Mouse (Mus musculus): Measurements from ENCODE around the gene Olfr71. TPM values are rescaled to one million over a fixed set of nuclear protein-coding genes. Genes with fewer than 3 reads are reported as not detected.

Gene Olfr71
- polyA plus RNA-seq, 1 experiment from 2014 or later, result not detected

- H3K9me3 ChIP-seq (ENCODE audit: control insufficient read depth, low read length), result no peaks in the 10 kb centered on the region
- peaks cover 5% of the 10 kb centered on the region for H3K4me1 ChIP-seq (replicated peaks; ENCODE audit: control insufficient read depth, insufficient read depth, low read length)
- peak within 1 kb of the TSS; percentile 91 for H3K4me2 ChIP-seq
- peak within 1 kb of the TSS; percentile 77 for H3K27ac ChIP-seq (ENCODE audit: low read depth, low read length)
- H3K27me3 ChIP-seq (replicated peaks; ENCODE audit: control insufficient read depth, insufficient read depth, low read length), result peaks cover 3% of the 10 kb centered on the region; the same call in 1 of the 2 replicates
- H3K9ac ChIP-seq (ENCODE audit: low read depth, low read length), result peak within 1 kb of the TSS; percentile 96
- peak within 1 kb of the TSS; percentile 90 for H3K4me3 ChIP-seq (ENCODE audit: low read depth, low read length)
- 2% methylated on average over 34 of the region's 34 CpGs for WGBS
- DNase-seq (ENCODE audit: low spot score), result peak; percentile 91
- H3K36me3 ChIP-seq (ENCODE audit: control insufficient read depth, insufficient read depth, low read length), result no peaks in the 10 kb centered on the region
- peak; percentile 94 for ATAC-seq (replicated peaks; ENCODE audit: low FRiP score)
These were observed 53.5 kb downstream of the Olfr71 start, which contains the start of gene Hint2 for GRCm38 (mm10) chr4:43656339-43657109. Gene Hint2 (minus strand): TSS chr4:43656466.

GRCm38 (mm10) chr4:43655656-43656338, 54.3 kb downstream of the Olfr71 start:
- Histone ChIP-seq H3K4me3 (ENCODE audit: low read depth, low read length) (peak overlapping the region; percentile 90), H3K27me3 (replicated peaks; ENCODE audit: control insufficient read depth, insufficient read depth, low read length) (no peaks in the 10 kb centered on the region), H3K9ac (ENCODE audit: low read depth, low read length) (peak overlapping the region; percentile 96), H3K9me3 (ENCODE audit: control insufficient read depth, low read length) (no peaks in the 10 kb centered on the region), H3K27ac (ENCODE audit: low read depth, low read length) (peak overlapping the region; percentile 77), H3K36me3 (ENCODE audit: control insufficient read depth, insufficient read depth, low read length) (no peaks in the 10 kb centered on the region), H3K4me2 (peak overlapping the region; percentile 91), H3K4me1 (replicated peaks; ENCODE audit: control insufficient read depth, insufficient read depth, low read length) (peaks cover 5% of the 10 kb centered on the region)
- WGBS, result 8% methylated on average over 33 of the region's 34 CpGs
- ATAC-seq (replicated peaks; ENCODE audit: low FRiP score) (peak; percentile 33), DNase-seq (ENCODE audit: low spot score) (no peak)

Other genes with a start within 250 kb of the Olfr71 start
- not detected in 2 replicates for gene Sit1, start 226.5 kb downstream of the Olfr71 start, polyA plus RNA-seq (2014; fragmentation: Nextera tagmentation; extraction: Ambion mirVana)
- 60.3 and 60.5 TPM in 2 replicates for gene Ccdc107, start 217.4 kb downstream of the Olfr71 start, polyA plus RNA-seq (2014; fragmentation: Nextera tagmentation; extraction: Ambion mirVana)
- gene Arhgef39, start 210.6 kb downstream of the Olfr71 start, polyA plus RNA-seq (2014; fragmentation: Nextera tagmentation; extraction: Ambion mirVana), result 45.1 and 46.1 TPM in 2 replicates
- 1.5 and 2.0 TPM in 2 replicates for gene Car9, start 203.3 kb downstream of the Olfr71 start, polyA plus RNA-seq (2014; fragmentation: Nextera tagmentation; extraction: Ambion mirVana)
- 46.4 and 51.2 TPM in 2 replicates for gene Tpm2, start 186.5 kb downstream of the Olfr71 start, polyA plus RNA-seq (2014; fragmentation: Nextera tagmentation; extraction: Ambion mirVana)
- gene Creb3, start 147.9 kb downstream of the Olfr71 start, polyA plus RNA-seq (2014; fragmentation: Nextera tagmentation; extraction: Ambion mirVana), result 29.6 and 31.3 TPM in 2 replicates
- 66.4 and 68.4 TPM in 2 replicates for gene Tln1, start 147.6 kb downstream of the Olfr71 start, polyA plus RNA-seq (2014; fragmentation: Nextera tagmentation; extraction: Ambion mirVana)
- 18.4 and 22.9 TPM in 2 replicates for gene Rgp1, start 131.5 kb downstream of the Olfr71 start, polyA plus RNA-seq (2014; fragmentation: Nextera tagmentation; extraction: Ambion mirVana)
- gene Gba2, start 131.4 kb downstream of the Olfr71 start, polyA plus RNA-seq (2014; fragmentation: Nextera tagmentation; extraction: Ambion mirVana), result 18.8 and 20.3 TPM in 2 replicates
- gene Msmp, start 125.8 kb downstream of the Olfr71 start, polyA plus RNA-seq (2014; fragmentation: Nextera tagmentation; extraction: Ambion mirVana), result 0.75 and 2.2 TPM in 2 replicates
- 3.2 and 4.5 TPM in 2 replicates for gene Npr2, start 78.3 kb downstream of the Olfr71 start, polyA plus RNA-seq (2014; fragmentation: Nextera tagmentation; extraction: Ambion mirVana)
- gene Spag8, start 56.7 kb downstream of the Olfr71 start, polyA plus RNA-seq (2014; fragmentation: Nextera tagmentation; extraction: Ambion mirVana), result 0.30 and 1.5 TPM in 2 replicates
- gene Hint2, start 53.8 kb downstream of the Olfr71 start, polyA plus RNA-seq (2014; fragmentation: Nextera tagmentation; extraction: Ambion mirVana), result 87.8 and 88.0 TPM in 2 replicates
- gene Tmem8b, start 41.3 kb downstream of the Olfr71 start, polyA plus RNA-seq (2014; fragmentation: Nextera tagmentation; extraction: Ambion mirVana), result 0.84 and 1.1 TPM in 2 replicates
- 2.2 and 2.3 TPM in 2 replicates for gene Fam221b, start 41.1 kb downstream of the Olfr71 start, polyA plus RNA-seq (2014; fragmentation: Nextera tagmentation; extraction: Ambion mirVana)
- not detected in 2 replicates for gene Olfr70, start 9.4 kb downstream of the Olfr71 start, polyA plus RNA-seq (2014; fragmentation: Nextera tagmentation; extraction: Ambion mirVana)
- 0.25 and 0.45 TPM in 2 replicates for gene Hrct1, start 16.9 kb upstream of the Olfr71 start, polyA plus RNA-seq (2014; fragmentation: Nextera tagmentation; extraction: Ambion mirVana)
- 0.13 TPM in 1 of 2 replicates, not detected in the other for gene Spaar, start 19.8 kb upstream of the Olfr71 start, polyA plus RNA-seq (2014; fragmentation: Nextera tagmentation; extraction: Ambion mirVana)
- not detected in 2 replicates for gene Olfr159, start 60.8 kb upstream of the Olfr71 start, polyA plus RNA-seq (2014; fragmentation: Nextera tagmentation; extraction: Ambion mirVana)
- not detected in 2 replicates for gene Olfr156, start 113.6 kb upstream of the Olfr71 start, polyA plus RNA-seq (2014; fragmentation: Nextera tagmentation; extraction: Ambion mirVana)
- gene Olfr157, start 129.9 kb upstream of the Olfr71 start, polyA plus RNA-seq (2014; fragmentation: Nextera tagmentation; extraction: Ambion mirVana), result not detected in 2 replicates
- not detected in 2 replicates for gene Olfr155, start 141.3 kb upstream of the Olfr71 start, polyA plus RNA-seq (2014; fragmentation: Nextera tagmentation; extraction: Ambion mirVana)
- gene Reck, start 165.3 kb upstream of the Olfr71 start, polyA plus RNA-seq (2014; fragmentation: Nextera tagmentation; extraction: Ambion mirVana), result 9.1 and 9.6 TPM in 2 replicates
- 71.4 and 81.6 TPM in 2 replicates for gene Glipr2, start 247.1 kb upstream of the Olfr71 start, polyA plus RNA-seq (2014; fragmentation: Nextera tagmentation; extraction: Ambion mirVana)

All from liver, embryonic 11.5 days (tissue).